11 mouse cellular contexts compared by ENCODE assay signal in the genomic region with DNA sequence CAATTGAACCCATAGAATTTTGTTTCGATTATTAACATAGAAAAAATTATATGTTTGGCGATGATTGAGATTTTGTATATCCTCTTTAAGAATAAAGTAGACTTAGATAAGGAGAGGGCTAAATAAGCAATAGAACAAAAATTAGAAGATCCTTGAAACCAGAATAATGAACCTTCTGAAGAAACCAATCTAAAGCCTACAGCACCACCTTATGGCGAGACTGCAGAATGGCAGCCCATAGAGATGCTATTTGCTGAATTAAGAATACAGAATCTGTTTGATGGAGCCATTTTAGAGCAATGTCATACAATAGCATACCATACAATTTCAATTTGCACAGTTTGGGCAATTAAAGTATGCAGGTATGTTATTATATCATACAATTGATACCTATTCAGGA. TPM values are rescaled to one million over a fixed set of nuclear protein-coding genes. Genes with fewer than 3 reads are reported as not detected.
A peak's percentile ranks its signal among the peaks of the same experiment; 100 is the strongest.
DNase-seq lines count a peak whose midpoint lies in the region; ATAC-seq and TF ChIP-seq lines count a peak whose summit lies in the region.
"Had no signal": no experiment of that assay in that cellular context is flagged by ENCODE, and none has a peak within 500 bp of the region (broad histone marks: within the 10 kb centered on the region; RNA-seq: fewer than 3 reads in every experiment).

No protein-coding gene starts in this region.

- H3K36me3 ChIP-seq in kidney, postnatal 0 days (ENCODE audit: insufficient read depth, low read length): no peaks in the 10 kb centered on the region
- no peaks in the 10 kb centered on the region for H3K36me3 ChIP-seq in CH12.LX (replicated peaks in 1 of 2; ENCODE audit: control insufficient read depth in 1 of 2, insufficient read depth in 1 of 2, low read length in 1 of 2)

- dilution Hi-C loops in CH12.LX (cut with MboI; ENCODE audit: extremely low pct_ligation_motif_present, extremely low pct_unique_long_range_greater_than_20kb, low sequenced_read_pairs): no loop called here

- H3K4me1 ChIP-seq in kidney, postnatal 0 days (replicated peaks; ENCODE audit: insufficient read depth, low read length): no peaks in the 10 kb centered on the region
- H3K4me1 ChIP-seq in CH12.LX (ENCODE audit: control insufficient read depth in 1 of 2, insufficient read depth in 2 of 2): no peaks in the 10 kb centered on the region

- H3K9ac ChIP-seq in kidney, postnatal 0 days (ENCODE audit: low read depth, low read length): no peak overlapping the region
- H3K9ac ChIP-seq in CH12.LX (ENCODE audit: insufficient read depth, low read depth): no peak overlapping the region

- TF ChIP-seq CTCF in kidney, postnatal 0 days (IDR thresholded peaks at IDR 0.05; ENCODE audit: low read depth): peak; percentile 75
- TF ChIP-seq CTCF in CH12.LX (conservative IDR thresholded peaks at IDR 0.05 in 1 of 2, IDR thresholded peaks at IDR 0.05 in 1 of 2; ENCODE audit: low read depth in 2 of 2, low read length in 2 of 2) (peak; percentile 62 to 88), Patski (IDR thresholded peaks at IDR 0.05) (peak; percentile 47)

- in situ Hi-C loops in CH12.LX (cut with MboI; ENCODE audit: low pct_ligation_motif_present, low pct_unique_long_range_greater_than_20kb, low sequenced_read_pairs): no loop called here
- in situ Hi-C loops in Patski (cut with MboI; ENCODE audit: low pct_unique_long_range_greater_than_20kb): no loop called here

- H3K9me3 ChIP-seq in kidney, postnatal 0 days (replicated peaks; ENCODE audit: low read length): no peaks in the 10 kb centered on the region
- no peaks in the 10 kb centered on the region for H3K9me3 ChIP-seq in CH12.LX (replicated peaks; ENCODE audit: low read length)

- H3K27ac ChIP-seq in kidney, postnatal 0 days: no peak overlapping the region
- H3K27ac ChIP-seq in CH12.LX (ENCODE audit: insufficient read depth, low read depth): no peak overlapping the region

- no peak for ATAC-seq in kidney, postnatal 0 days (replicated peaks; ENCODE audit: low FRiP score, low read depth)
- ATAC-seq in Patski: no peak
- ATAC-seq in granulocyte monocyte progenitor cell, adult 5-6 weeks (replicated peaks; ENCODE audit: poor library complexity, severe bottlenecking): peak; percentile 66

- TF ChIP-seq RAD21 in CH12.LX (IDR thresholded peaks at IDR 0.05; ENCODE audit: low read depth, low read length): peak; percentile 86

- CTCF ChIA-PET in Patski (lab: Charles Lee): no interaction called here

- no peak for TF ChIP-seq POLR2A in CH12.LX (IDR thresholded peaks at IDR 0.05; ENCODE audit: low read depth, low read length)

- peak; percentile 51 for DNase-seq in kidney, postnatal 0 days (ENCODE audit: low spot score)
- no peak for DNase-seq in kidney, adult 8-10 months
- peak; percentile 29 for DNase-seq in CH12.LX (ENCODE audit: extremely low read depth)
- DNase-seq in Patski (ENCODE audit: low read depth, low spot score): no peak
- DNase-seq in urinary bladder, adult 18-20 months (ENCODE audit: low spot score in 2 of 2): no peak
- no peak for DNase-seq in adrenal gland, adult 2 months
- no peak for DNase-seq in cerebellum, adult 8-10 months
- DNase-seq: heart, adult 11 months; kidney, postnatal 25 days had no signal

- TF ChIP-seq EP300 in CH12.LX (IDR thresholded peaks at IDR 0.05; ENCODE audit: low read length): no peak

- H3K4me2 ChIP-seq in kidney, postnatal 0 days (ENCODE audit: low read length): no peak overlapping the region
- H3K4me2 ChIP-seq in CH12.LX (ENCODE audit: insufficient read depth, low read depth, poor library complexity, severe bottlenecking): no peak overlapping the region

- H3K4me3 ChIP-seq in kidney, postnatal 0 days (replicated peaks; ENCODE audit: low read depth, low read length): no peak overlapping the region
- H3K4me3 ChIP-seq in CH12.LX (replicated peaks in 1 of 3; ENCODE audit: low read depth in 2 of 3, low read length in 2 of 3, poor library complexity in 1 of 3): no peak overlapping the region

- 48% methylated on average over 3 of the region's 3 CpGs for WGBS in kidney, postnatal 0 days

- POLR2A ChIA-PET in Patski (lab: Charles Lee): no interaction called here

- H3K27me3 ChIP-seq in kidney, postnatal 0 days (ENCODE audit: insufficient read depth, low read length): no peaks in the 10 kb centered on the region
- peaks cover 49% of the 10 kb centered on the region for H3K27me3 ChIP-seq in CH12.LX (replicated peaks)
- peaks cover 13% of the 10 kb centered on the region for H3K27me3 ChIP-seq in Patski

- H3K79me2 ChIP-seq in CH12.LX (replicated peaks; ENCODE audit: control insufficient read depth, extremely low read depth, insufficient read depth, poor library complexity, severe bottlenecking): no peaks in the 10 kb centered on the region

TF ChIP-seq in CH12.LX, 34 proteins besides CTCF, POLR2A, EP300 and RAD21:
- TF ChIP-seq MAZ (IDR thresholded peaks at IDR 0.05; ENCODE audit: low read depth, low read length): no peak
- TF ChIP-seq ZNF384 (IDR thresholded peaks at IDR 0.05; ENCODE audit: low read depth, low read length): no peak
- no peak for TF ChIP-seq JUND (conservative IDR thresholded peaks at IDR 0.05; ENCODE audit: low read depth, low read length)
- TF ChIP-seq KAT2A (IDR thresholded peaks at IDR 0.05; ENCODE audit: insufficient replicate concordance, low read length): no peak
- no peak for TF ChIP-seq USF2 (conservative IDR thresholded peaks at IDR 0.05; ENCODE audit: low read depth, low read length)
- no peak for TF ChIP-seq PAX5 (IDR thresholded peaks at IDR 0.05; ENCODE audit: low read length)
- TF ChIP-seq MAFK (IDR thresholded peaks at IDR 0.05; ENCODE audit: insufficient replicate concordance, low read length): no peak
- peak; percentile 36; the same call in 1 of the 2 replicates for TF ChIP-seq NELFE (IDR thresholded peaks at IDR 0.05; ENCODE audit: low read depth, low read length)
- peak; percentile 57 for TF ChIP-seq SMC3 (IDR thresholded peaks at IDR 0.05; ENCODE audit: low read depth, low read length)
- TF ChIP-seq MEF2A (IDR thresholded peaks at IDR 0.05; ENCODE audit: borderline replicate concordance, low read depth, low read length): no peak
- no peak for TF ChIP-seq CHD2 (IDR thresholded peaks at IDR 0.05; ENCODE audit: low read length)
- TF ChIP-seq HCFC1 (IDR thresholded peaks at IDR 0.05; ENCODE audit: low read depth, low read length): no peak
- no peak for TF ChIP-seq POLR2AphosphoS2 (IDR thresholded peaks at IDR 0.05; ENCODE audit: low read depth, low read length)

RNA-seq across cellular contexts. Expression of gene Gm4553, which starts 4.3 kb away (rescaled TPM):
- not detected in 2 replicates for polyA plus RNA-seq in kidney, postnatal 0 days (2015; fragmentation: Nextera tagmentation; extraction: Ambion mirVana)
- total RNA-seq in CH12.LX (2012; rRNA removed) (not detected in 2 replicates), CH12.LX (2014; rRNA removed) (not detected in 2 replicates)
- polyA plus RNA-seq in CH12.LX (2012; ENCODE audit: insufficient read length, low read depth) (not detected in 2 replicates), Patski (2021) (not detected)
- not detected in 2 replicates for total RNA-seq in granulocyte monocyte progenitor cell, adult 5-6 weeks (2014; fragmentation: Nextera tagmentation)
- total RNA-seq in granulocyte monocyte progenitor cell, adult 5-6 weeks (2017): not detected in 2 replicates
- total RNA-seq in adrenal gland, adult 2 months (2021): not detected
- not detected in 2 replicates for polyA plus RNA-seq in adrenal gland, adult 2 months (2012; rRNA removed)
- polyA plus RNA-seq: lung, embryonic 16.5 days had no signal

RNA-seq across cellular contexts. Expression of gene Krtap5-2, which starts 6.0 kb away (rescaled TPM):
- polyA plus RNA-seq in kidney, postnatal 0 days (2015; fragmentation: Nextera tagmentation; extraction: Ambion mirVana): not detected in 2 replicates
- total RNA-seq in CH12.LX (2012; rRNA removed) (not detected in 2 replicates), CH12.LX (2014; rRNA removed) (not detected in 2 replicates)
- polyA plus RNA-seq in CH12.LX (2012; ENCODE audit: insufficient read length, low read depth) (not detected in 2 replicates), Patski (2021) (not detected)
- total RNA-seq in granulocyte monocyte progenitor cell, adult 5-6 weeks (2014; fragmentation: Nextera tagmentation): not detected in 2 replicates
- not detected in 2 replicates for total RNA-seq in granulocyte monocyte progenitor cell, adult 5-6 weeks (2017)
- total RNA-seq in adrenal gland, adult 2 months (2021): not detected
- not detected in 2 replicates for polyA plus RNA-seq in adrenal gland, adult 2 months (2012; rRNA removed)
- polyA plus RNA-seq: lung, embryonic 16.5 days had no signal

RNA-seq across cellular contexts. Expression of gene Gm29735, which starts 12.9 kb away (rescaled TPM):
- not detected in 2 replicates for polyA plus RNA-seq in kidney, postnatal 0 days (2015; fragmentation: Nextera tagmentation; extraction: Ambion mirVana)
- total RNA-seq in CH12.LX (2012; rRNA removed): not detected in 2 replicates
- not detected in 2 replicates for total RNA-seq in CH12.LX (2014; rRNA removed)
- not detected in 2 replicates for polyA plus RNA-seq in CH12.LX (2012; ENCODE audit: insufficient read length, low read depth)
- polyA plus RNA-seq in Patski (2021): not detected
- total RNA-seq in granulocyte monocyte progenitor cell, adult 5-6 weeks (2014; fragmentation: Nextera tagmentation): not detected in 2 replicates
- total RNA-seq in granulocyte monocyte progenitor cell, adult 5-6 weeks (2017): not detected in 2 replicates
- not detected for total RNA-seq in adrenal gland, adult 2 months (2021)
- not detected in 2 replicates for polyA plus RNA-seq in adrenal gland, adult 2 months (2012; rRNA removed)
- polyA plus RNA-seq: lung, embryonic 16.5 days had no signal

RNA-seq across cellular contexts. Expression of gene Gm10153, which starts 20.4 kb away (rescaled TPM):
- polyA plus RNA-seq in kidney, postnatal 0 days (2015; fragmentation: Nextera tagmentation; extraction: Ambion mirVana): not detected in 2 replicates
- total RNA-seq in CH12.LX (2012; rRNA removed): not detected in 2 replicates
- not detected in 2 replicates for total RNA-seq in CH12.LX (2014; rRNA removed)
- polyA plus RNA-seq in CH12.LX (2012; ENCODE audit: insufficient read length, low read depth): not detected in 2 replicates
- polyA plus RNA-seq in Patski (2021): not detected
- not detected in 2 replicates for total RNA-seq in granulocyte monocyte progenitor cell, adult 5-6 weeks (2014; fragmentation: Nextera tagmentation)
- total RNA-seq in granulocyte monocyte progenitor cell, adult 5-6 weeks (2017): not detected in 2 replicates
- not detected for total RNA-seq in adrenal gland, adult 2 months (2021)
- not detected in 2 replicates for polyA plus RNA-seq in adrenal gland, adult 2 months (2012; rRNA removed)
- polyA plus RNA-seq: lung, embryonic 16.5 days had no signal

RNA-seq across cellular contexts. Expression of gene Gm45337, which starts 25.4 kb away (rescaled TPM):
- polyA plus RNA-seq in kidney, postnatal 0 days (2015; fragmentation: Nextera tagmentation; extraction: Ambion mirVana): not detected in 2 replicates
- not detected in 2 replicates for total RNA-seq in CH12.LX (2012; rRNA removed)
- total RNA-seq in CH12.LX (2014; rRNA removed): not detected in 2 replicates
- polyA plus RNA-seq in CH12.LX (2012; ENCODE audit: insufficient read length, low read depth): not detected in 2 replicates
- polyA plus RNA-seq in Patski (2021): not detected
- not detected in 2 replicates for total RNA-seq in granulocyte monocyte progenitor cell, adult 5-6 weeks (2014; fragmentation: Nextera tagmentation)
- not detected in 2 replicates for total RNA-seq in granulocyte monocyte progenitor cell, adult 5-6 weeks (2017)
- not detected for total RNA-seq in adrenal gland, adult 2 months (2021)
- not detected in 2 replicates for polyA plus RNA-seq in adrenal gland, adult 2 months (2012; rRNA removed)
- polyA plus RNA-seq: lung, embryonic 16.5 days had no signal

Comparison
In these comparisons a context has a peak if more than half of its experiments do, and no peak if none do; other contexts are left out.
1. DNase-seq: peak in kidney, postnatal 0 days (single experiment) and CH12.LX (single experiment); none in kidney, adult 8-10 months (0 of 2), Patski (single experiment), urinary bladder, adult 18-20 months (0 of 2), adrenal gland, adult 2 months (single experiment) and cerebellum, adult 8-10 months (single experiment).
2. Peak in every context shown above with its lines, with median percentiles within 50 percentile points of each other: CTCF ChIP-seq.